In the genomic region with DNA sequence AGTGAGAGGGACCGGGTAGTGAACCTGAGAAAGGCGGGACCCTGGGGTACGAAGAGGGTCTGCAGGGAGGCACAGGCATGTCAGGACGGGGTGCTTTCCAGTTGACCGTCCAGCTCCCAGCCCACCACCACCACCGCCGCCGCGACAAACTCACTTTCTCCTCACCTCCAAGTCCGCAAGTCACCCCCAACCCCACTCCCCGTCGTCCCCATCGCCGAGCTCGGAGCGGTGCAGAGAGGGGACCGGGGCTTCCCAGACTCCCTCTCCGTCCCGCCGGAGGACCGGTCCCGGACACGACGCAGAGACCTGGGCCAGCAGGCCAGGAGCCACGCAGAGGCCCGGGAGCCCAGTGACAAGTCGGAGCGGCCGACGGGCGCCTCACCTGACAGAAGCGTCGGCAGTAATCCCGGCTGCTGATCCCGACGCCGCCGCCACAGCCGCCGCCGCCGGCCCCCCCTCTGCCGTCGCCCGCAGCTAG, we compare ENCODE assay signal across 8 mouse cellular contexts. TPM values are rescaled to one million over a fixed set of nuclear protein-coding genes. Genes with fewer than 3 reads are reported as not detected.
DNase-seq lines count a peak whose midpoint lies in the region.

No protein-coding gene starts in this region.

- peaks cover 20% of the 10 kb centered on the region for H3K36me3 ChIP-seq in hindbrain, embryonic 10.5 days

- H3K27ac ChIP-seq in hindbrain, embryonic 10.5 days, result peak overlapping the region; percentile 95

- H3K4me1 ChIP-seq in hindbrain, embryonic 10.5 days (replicated peaks), result peaks cover 27% of the 10 kb centered on the region

- H3K9me3 ChIP-seq in hindbrain, embryonic 10.5 days, result no peaks in the 10 kb centered on the region

- DNase-seq in layer of hippocampus, adult 9-11 months, result peak; percentile 14
- DNase-seq in layer of hippocampus, postnatal 14 days (ENCODE audit: low spot score in 2 of 2), result no peak
- peak; percentile 35 for DNase-seq in c-Kit-positive CD71-positive TER-119-positive erythroid progenitor cells, embryonic 14.5 days (ENCODE audit: low spot score)
- DNase-seq in hindbrain, embryonic 10.5 days (ENCODE audit: low spot score), result no peak
- DNase-seq in mesoderm, embryonic 11.5 days (ENCODE audit: low read depth, low spot score), result peak; percentile 49
- DNase-seq in spleen, adult 18-20 months, result no peak
- no peak for DNase-seq in right cerebral cortex, adult 2 months (ENCODE audit: low spot score in 2 of 2)
- DNase-seq in layer of hippocampus, postnatal 36 days, result no peak

- peak overlapping the region; percentile 94 for H3K4me3 ChIP-seq in hindbrain, embryonic 10.5 days

- WGBS in hindbrain, embryonic 10.5 days, result 1% methylated on average over 44 of the region's 45 CpGs

- no peaks in the 10 kb centered on the region for H3K27me3 ChIP-seq in hindbrain, embryonic 10.5 days (ENCODE audit: insufficient read depth, poor library complexity, severe bottlenecking)

RNA-seq across cellular contexts. Expression of gene Zfp654, which starts 0.3 kb away (rescaled TPM):
- 10 to 100 TPM; 12.9 TPM for total RNA-seq in layer of hippocampus, postnatal 14 days (2021)
- 4.9 and 5.7 TPM in 2 replicates for polyA plus RNA-seq in hindbrain, embryonic 10.5 days (2016; fragmentation: Nextera tagmentation; extraction: Ambion mirVana)
- total RNA-seq in layer of hippocampus, postnatal 36 days (2021), result 10 to 100 TPM; 17.1 to 17.6 TPM

RNA-seq across cellular contexts. Expression of gene Cggbp1, which starts 0.7 kb away (rescaled TPM):
- total RNA-seq in layer of hippocampus, postnatal 14 days (2021), result 10 to 100 TPM; 52.1 to 57.7 TPM
- polyA plus RNA-seq in hindbrain, embryonic 10.5 days (2016; fragmentation: Nextera tagmentation; extraction: Ambion mirVana), result 72.7 and 84.7 TPM in 2 replicates
- total RNA-seq in layer of hippocampus, postnatal 36 days (2021), result 10 to 100 TPM; 64.9 to 67.9 TPM

Comparison
In these comparisons a context has a peak if more than half of its experiments do, and no peak if none do; other contexts are left out.
1. DNase-seq: peak in layer of hippocampus, adult 9-11 months (single experiment), c-Kit-positive CD71-positive TER-119-positive erythroid progenitor cells, embryonic 14.5 days (single experiment) and mesoderm, embryonic 11.5 days (single experiment); none in layer of hippocampus, postnatal 14 days (0 of 2), hindbrain, embryonic 10.5 days (single experiment), spleen, adult 18-20 months (0 of 2), right cerebral cortex, adult 2 months (0 of 2) and layer of hippocampus, postnatal 36 days (0 of 2).